Mouse (Mus musculus): ENCODE data around the gene Olfr893. TPM values are rescaled to one million over a fixed set of nuclear protein-coding genes. Genes with fewer than 3 reads are reported as not detected.
"Not testable (repeated sequence)": the region's sequence is repeated elsewhere in the genome, so short reads cannot be mapped to it uniquely, and the experiment has no call there.

Gene Olfr893
- not detected in 2 replicates for polyA plus RNA-seq (2014; fragmentation: Nextera tagmentation; extraction: Ambion mirVana)

GRCm38 (mm10) chr9:38208065-38208464, at the start of gene Olfr893:
Gene Olfr893 (plus strand): TSS chr9:38208365.
- Histone ChIP-seq H3K9me3 (ENCODE audit: control insufficient read depth, low read length) (no peaks in the 10 kb centered on the region), H3K4me2 (ENCODE audit: low read length) (no peak within 1 kb of the TSS), H3K36me3 (ENCODE audit: control insufficient read depth, insufficient read depth, low read length) (no peaks in the 10 kb centered on the region), H3K27me3 (replicated peaks; ENCODE audit: control insufficient read depth, insufficient read depth, low read length) (no peaks in the 10 kb centered on the region), H3K27ac (ENCODE audit: low read depth) (no peak within 1 kb of the TSS), H3K4me1 (replicated peaks; ENCODE audit: control insufficient read depth, insufficient read depth, low read length) (no peaks in the 10 kb centered on the region), H3K4me3 (ENCODE audit: low read depth, low read length) (no peak within 1 kb of the TSS), H3K9ac (ENCODE audit: low read length) (no peak within 1 kb of the TSS)
- no peak for DNase-seq (ENCODE audit: low spot score)
- ATAC-seq (replicated peaks; ENCODE audit: low FRiP score, low TSS enrichment, low read depth), result no peak
- 91% methylated on average over 3 of the region's 3 CpGs for WGBS

GRCm38 (mm10) chr9:38168341-38168740, 39.8 kb upstream of the Olfr893 start:
- H3K4me2 ChIP-seq (ENCODE audit: low read length); H3K4me3 ChIP-seq (ENCODE audit: low read depth, low read length); H3K9ac ChIP-seq (ENCODE audit: low read length); H3K9me3 ChIP-seq (ENCODE audit: control insufficient read depth, low read length); ATAC-seq (replicated peaks; ENCODE audit: low FRiP score, low TSS enrichment, low read depth); H3K36me3 ChIP-seq (ENCODE audit: control insufficient read depth, insufficient read depth, low read length); H3K4me1 ChIP-seq (replicated peaks; ENCODE audit: control insufficient read depth, insufficient read depth, low read length); DNase-seq (ENCODE audit: low spot score); H3K27ac ChIP-seq (ENCODE audit: low read depth); H3K27me3 ChIP-seq (replicated peaks; ENCODE audit: control insufficient read depth, insufficient read depth, low read length): not testable (repeated sequence)
- 46% methylated on average over 2 of the region's 2 CpGs for WGBS

GRCm38 (mm10) chr9:38180721-38181120, 27.4 kb upstream of the Olfr893 start, which contains the start of gene Olfr891:
Gene Olfr891 (minus strand): TSS chr9:38180821.
- DNase-seq (ENCODE audit: low spot score), result no peak
- WGBS, result 78% methylated on average over 1 of the region's 1 CpGs
- no peaks in the 10 kb centered on the region for H3K36me3 ChIP-seq (ENCODE audit: control insufficient read depth, insufficient read depth, low read length)

DNA sequence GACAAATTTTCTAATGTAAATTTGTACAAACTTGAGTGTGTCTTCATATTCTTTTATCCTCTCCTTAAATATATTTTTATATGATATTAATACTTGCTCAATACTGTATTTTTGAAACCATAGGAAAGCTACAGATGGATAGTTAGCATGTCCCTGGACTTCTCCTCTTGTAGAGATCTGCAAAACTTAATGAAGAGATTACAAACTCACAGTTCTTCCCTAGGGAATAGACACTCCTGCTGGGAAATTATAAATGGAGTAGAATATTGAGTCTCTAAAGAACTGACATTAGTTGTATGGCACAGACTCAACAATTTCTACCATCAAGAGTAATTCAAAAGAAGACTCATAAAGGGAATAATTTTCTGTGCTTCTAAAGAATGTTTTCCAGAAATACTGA, 9.6 kb downstream of the Olfr893 start, which contains the start of gene Olfr894:
Gene Olfr894 (plus strand): TSS at position 301 of the 400 bp plus-strand sequence.
- Histone ChIP-seq H3K4me3 (ENCODE audit: low read depth, low read length) (no peak within 1 kb of the TSS), H3K36me3 (ENCODE audit: control insufficient read depth, insufficient read depth, low read length) (no peaks in the 10 kb centered on the region), H3K27me3 (replicated peaks; ENCODE audit: control insufficient read depth, insufficient read depth, low read length) (no peaks in the 10 kb centered on the region), H3K9me3 (ENCODE audit: control insufficient read depth, low read length) (no peaks in the 10 kb centered on the region), H3K4me2 (ENCODE audit: low read length) (no peak within 1 kb of the TSS), H3K4me1 (replicated peaks; ENCODE audit: control insufficient read depth, insufficient read depth, low read length) (no peaks in the 10 kb centered on the region), H3K9ac (ENCODE audit: low read length) (no peak within 1 kb of the TSS), H3K27ac (ENCODE audit: low read depth) (no peak within 1 kb of the TSS)
- ATAC-seq (replicated peaks; ENCODE audit: low FRiP score, low TSS enrichment, low read depth) (no peak), DNase-seq (ENCODE audit: low spot score) (no peak)

More at GRCm38 (mm10) chr9:38180721-38181120, 27.4 kb upstream of the Olfr893 start, which contains the start of gene Olfr891:
- Histone ChIP-seq H3K9me3 (ENCODE audit: control insufficient read depth, low read length) (peaks cover 11% of the 10 kb centered on the region; the same call in 1 of the 2 replicates), H3K9ac (ENCODE audit: low read length) (no peak within 1 kb of the TSS), H3K4me3 (ENCODE audit: low read depth, low read length) (no peak within 1 kb of the TSS), H3K27ac (ENCODE audit: low read depth) (no peak within 1 kb of the TSS), H3K4me2 (ENCODE audit: low read length) (no peak within 1 kb of the TSS), H3K27me3 (replicated peaks; ENCODE audit: control insufficient read depth, insufficient read depth, low read length) (no peaks in the 10 kb centered on the region), H3K4me1 (replicated peaks; ENCODE audit: control insufficient read depth, insufficient read depth, low read length) (no peaks in the 10 kb centered on the region)
- ATAC-seq (replicated peaks; ENCODE audit: low FRiP score, low TSS enrichment, low read depth), result no peak

DNA sequence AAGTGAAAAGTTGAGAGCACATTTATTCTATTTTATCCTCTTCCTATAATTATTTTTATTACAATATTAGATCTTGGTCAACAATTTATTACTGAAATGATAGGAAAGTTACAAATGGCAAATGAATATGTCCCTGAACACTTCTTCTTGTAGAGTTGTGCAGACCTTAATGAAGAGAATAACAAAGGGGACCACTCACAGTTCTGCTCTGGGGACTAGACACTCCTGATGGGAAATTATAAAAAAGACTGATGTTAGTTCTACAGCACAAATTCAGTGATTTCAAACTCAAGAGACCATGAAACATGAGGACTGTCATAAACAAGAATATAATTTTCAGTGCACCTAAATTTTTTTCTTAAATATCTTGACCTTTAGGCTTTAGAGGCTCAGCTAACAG, 44.3 kb downstream of the Olfr893 start, which contains the start of gene Olfr143:
Gene Olfr143 (plus strand): TSS at position 301 of the 400 bp plus-strand sequence.
- no peaks in the 10 kb centered on the region for H3K36me3 ChIP-seq (ENCODE audit: control insufficient read depth, insufficient read depth, low read length)
- H3K4me2 ChIP-seq (ENCODE audit: low read length), result no peak within 1 kb of the TSS
- ATAC-seq (replicated peaks; ENCODE audit: low FRiP score, low TSS enrichment, low read depth), result no peak
- no peaks in the 10 kb centered on the region for H3K27me3 ChIP-seq (replicated peaks; ENCODE audit: control insufficient read depth, insufficient read depth, low read length)
- no peak within 1 kb of the TSS for H3K27ac ChIP-seq (ENCODE audit: low read depth)
- H3K4me3 ChIP-seq (ENCODE audit: low read depth, low read length), result no peak within 1 kb of the TSS
- no peak within 1 kb of the TSS for H3K9ac ChIP-seq (ENCODE audit: low read length)
- no peaks in the 10 kb centered on the region for H3K4me1 ChIP-seq (replicated peaks; ENCODE audit: control insufficient read depth, insufficient read depth, low read length)
- no peak for DNase-seq (ENCODE audit: low spot score)
- H3K9me3 ChIP-seq (ENCODE audit: control insufficient read depth, low read length), result no peaks in the 10 kb centered on the region

Other genes starting within 250 kb of the Olfr893 start
- not detected in 2 replicates for gene Olfr881, start 216.5 kb upstream of the Olfr893 start, polyA plus RNA-seq (2014; fragmentation: Nextera tagmentation; extraction: Ambion mirVana)
- gene Olfr883, start 182.6 kb upstream of the Olfr893 start, polyA plus RNA-seq (2014; fragmentation: Nextera tagmentation; extraction: Ambion mirVana), result not detected in 2 replicates
- not detected in 2 replicates for gene Olfr884, start 161.8 kb upstream of the Olfr893 start, polyA plus RNA-seq (2014; fragmentation: Nextera tagmentation; extraction: Ambion mirVana)
- gene Olfr885, start 147.0 kb upstream of the Olfr893 start, polyA plus RNA-seq (2014; fragmentation: Nextera tagmentation; extraction: Ambion mirVana), result not detected in 2 replicates
- gene Olfr887, start 124.3 kb upstream of the Olfr893 start, polyA plus RNA-seq (2014; fragmentation: Nextera tagmentation; extraction: Ambion mirVana), result not detected in 2 replicates
- gene Olfr888, start 100.2 kb upstream of the Olfr893 start, polyA plus RNA-seq (2014; fragmentation: Nextera tagmentation; extraction: Ambion mirVana), result not detected in 2 replicates
- 0.05 and 0.11 TPM in 2 replicates for gene Olfr889, start 93.2 kb upstream of the Olfr893 start, polyA plus RNA-seq (2014; fragmentation: Nextera tagmentation; extraction: Ambion mirVana)
- gene Olfr890, start 65.8 kb upstream of the Olfr893 start, polyA plus RNA-seq (2014; fragmentation: Nextera tagmentation; extraction: Ambion mirVana), result not detected in 2 replicates
- gene Olfr891, start 27.5 kb upstream of the Olfr893 start, polyA plus RNA-seq (2014; fragmentation: Nextera tagmentation; extraction: Ambion mirVana), result not detected in 2 replicates
- gene Olfr894, start 9.7 kb downstream of the Olfr893 start, polyA plus RNA-seq (2014; fragmentation: Nextera tagmentation; extraction: Ambion mirVana), result not detected in 2 replicates
- gene Olfr143, start 44.4 kb downstream of the Olfr893 start, polyA plus RNA-seq (2014; fragmentation: Nextera tagmentation; extraction: Ambion mirVana), result not detected in 2 replicates
- gene Olfr895, start 59.5 kb downstream of the Olfr893 start, polyA plus RNA-seq (2014; fragmentation: Nextera tagmentation; extraction: Ambion mirVana), result not detected in 2 replicates
- gene Olfr896-ps1, start 82.7 kb downstream of the Olfr893 start, polyA plus RNA-seq (2014; fragmentation: Nextera tagmentation; extraction: Ambion mirVana), result not detected in 2 replicates
- not detected in 2 replicates for gene Olfr25, start 120.7 kb downstream of the Olfr893 start, polyA plus RNA-seq (2014; fragmentation: Nextera tagmentation; extraction: Ambion mirVana)
- not detected in 2 replicates for gene Olfr898, start 140.0 kb downstream of the Olfr893 start, polyA plus RNA-seq (2014; fragmentation: Nextera tagmentation; extraction: Ambion mirVana)
- not detected in 2 replicates for gene Olfr250, start 158.5 kb downstream of the Olfr893 start, polyA plus RNA-seq (2014; fragmentation: Nextera tagmentation; extraction: Ambion mirVana)
- gene Olfr251, start 168.7 kb downstream of the Olfr893 start, polyA plus RNA-seq (2014; fragmentation: Nextera tagmentation; extraction: Ambion mirVana), result not detected in 2 replicates
- gene Olfr147, start 193.3 kb downstream of the Olfr893 start, polyA plus RNA-seq (2014; fragmentation: Nextera tagmentation; extraction: Ambion mirVana), result not detected in 2 replicates
- gene Olfr901, start 221.1 kb downstream of the Olfr893 start, polyA plus RNA-seq (2014; fragmentation: Nextera tagmentation; extraction: Ambion mirVana), result not detected in 2 replicates
- gene Olfr902, start 239.3 kb downstream of the Olfr893 start, polyA plus RNA-seq (2014; fragmentation: Nextera tagmentation; extraction: Ambion mirVana), result not detected in 2 replicates